Mouse (Mus musculus): ENCODE results near the gene Gm9944. TPM values are rescaled to one million over a fixed set of nuclear protein-coding genes. Genes with fewer than 3 reads are reported as not detected.

Gene Gm9944
- total RNA-seq (2021): not detected
- long read RNA-seq, experiment 1: 0 reads
- long read RNA-seq, experiment 2: 0 reads

GRCm38 (mm10) chr4:144453217-144453616 lies at the start of gene Gm9944:
TSS of gene Gm9944 (minus strand) at chr4:144453317.
- DNase-seq (ENCODE audit: low spot score in 2 of 2): no peak

- DNase-seq (ENCODE audit: low spot score in 2 of 2): no peak
These were observed 40.2 kb upstream of the Gm9944 start for GRCm38 (mm10) chr4:144493331-144493730.

DNA sequence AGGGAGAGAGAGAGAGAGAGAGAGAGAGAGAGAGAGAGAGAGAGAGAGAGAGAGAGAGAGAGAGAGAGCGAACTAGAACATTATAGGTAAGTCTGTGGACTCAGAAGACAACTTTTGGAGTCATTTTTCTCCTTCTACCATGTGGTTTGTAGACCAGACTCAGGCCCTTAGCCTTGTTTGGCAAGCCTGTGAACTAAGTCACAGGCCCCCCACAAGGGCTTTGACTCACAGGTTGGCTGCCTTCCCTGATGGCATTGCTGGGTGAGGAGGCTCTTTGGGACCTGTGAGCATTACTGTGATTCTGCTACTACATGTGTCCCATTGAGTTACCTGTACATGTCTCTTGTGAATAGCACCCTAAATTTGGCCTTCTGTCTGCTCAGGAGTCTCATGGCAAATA lies 15.0 kb upstream of the Gm9944 start:
- no peak for DNase-seq (ENCODE audit: low spot score in 2 of 2)

- DNase-seq (ENCODE audit: low spot score in 2 of 2): no peak
These were observed 12.1 kb upstream of the Gm9944 start for GRCm38 (mm10) chr4:144465206-144465605.

- no peak for DNase-seq (ENCODE audit: low spot score in 2 of 2)
These were observed 10.5 kb upstream of the Gm9944 start, which contains the start of gene Aadacl3 for GRCm38 (mm10) chr4:144463656-144464055. TSS of gene Aadacl3 (minus strand) at chr4:144463756.

GRCm38 (mm10) chr4:144448546-144448945 lies 4.6 kb downstream of the Gm9944 start:
- no peak for DNase-seq (ENCODE audit: low spot score in 2 of 2)

GRCm38 (mm10) chr4:144441582-144441981 lies 11.5 kb downstream of the Gm9944 start:
- DNase-seq (ENCODE audit: low spot score in 2 of 2): no peak

DNA sequence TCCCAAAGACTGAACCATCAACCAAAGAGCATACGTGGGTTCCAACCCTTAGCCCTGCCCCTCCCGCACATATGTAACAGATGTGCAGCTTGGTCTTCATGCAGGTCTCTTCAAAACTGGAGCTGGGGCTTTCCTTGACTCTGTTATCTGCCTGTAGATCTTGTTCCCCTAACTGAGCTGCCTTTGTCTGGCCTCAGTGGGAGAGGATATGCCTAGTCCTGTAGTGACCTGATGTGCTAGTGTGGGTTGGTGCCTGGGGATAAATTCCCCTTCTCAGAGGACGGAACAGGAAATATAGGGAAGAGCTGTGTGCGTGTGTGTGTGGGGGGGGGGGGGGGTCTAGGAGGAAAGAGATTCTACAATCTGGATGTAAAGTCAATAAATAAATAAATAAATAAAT lies 12.0 kb downstream of the Gm9944 start:
- DNase-seq (ENCODE audit: low spot score in 2 of 2): no peak

GRCm38 (mm10) chr4:144438672-144439071 lies 14.4 kb downstream of the Gm9944 start, which contains the start of gene 1700012P22Rik:
TSS of gene 1700012P22Rik (minus strand) at chr4:144438772.
- DNase-seq (ENCODE audit: low spot score in 2 of 2): no peak

DNA sequence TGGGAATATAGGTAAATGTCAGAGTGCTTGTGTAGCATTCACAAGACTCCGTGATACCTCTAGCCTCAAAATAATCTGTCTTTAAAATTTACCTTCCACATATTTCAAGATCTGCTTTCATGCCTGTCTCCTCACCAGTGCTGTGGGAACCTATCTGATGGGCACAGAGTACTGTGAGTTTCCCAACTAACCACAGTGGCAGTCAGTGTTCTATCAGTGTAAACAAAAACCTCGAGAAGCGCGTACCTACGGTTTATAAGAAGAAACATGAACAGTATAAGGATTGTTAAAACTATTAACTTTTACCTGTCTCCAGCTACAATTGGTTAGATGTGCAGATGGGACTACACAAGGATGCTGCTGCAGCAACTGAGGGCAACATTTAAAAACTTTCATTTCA lies 19.9 kb downstream of the Gm9944 start:
- DNase-seq (ENCODE audit: low spot score in 2 of 2): no peak

- no peak for DNase-seq (ENCODE audit: low spot score in 2 of 2)
These were observed 22.4 kb downstream of the Gm9944 start for GRCm38 (mm10) chr4:144430723-144431122.

DNA sequence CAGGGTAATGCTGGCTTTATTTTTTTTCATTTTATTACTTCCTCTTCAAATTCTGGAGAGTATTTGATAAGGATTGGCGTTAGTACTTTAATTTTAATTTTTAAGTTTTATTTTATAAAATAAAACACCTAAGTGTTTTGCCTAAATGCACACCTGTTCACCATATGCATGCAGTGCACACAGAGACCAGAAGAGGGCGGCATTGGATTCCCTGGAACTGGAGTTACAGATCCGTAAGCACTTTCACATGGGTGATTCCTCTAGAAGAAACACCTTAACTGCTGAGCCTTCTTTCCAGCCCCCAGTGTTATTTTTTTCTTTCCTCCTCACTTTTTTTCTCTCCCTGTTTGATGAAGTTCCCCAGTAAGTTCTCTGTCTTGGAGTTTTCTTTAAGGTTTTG lies 24.2 kb downstream of the Gm9944 start:
- DNase-seq (ENCODE audit: low spot score in 2 of 2): no peak

GRCm38 (mm10) chr4:144424590-144424989 lies 28.5 kb downstream of the Gm9944 start:
- DNase-seq (ENCODE audit: low spot score in 2 of 2): no peak

DNA sequence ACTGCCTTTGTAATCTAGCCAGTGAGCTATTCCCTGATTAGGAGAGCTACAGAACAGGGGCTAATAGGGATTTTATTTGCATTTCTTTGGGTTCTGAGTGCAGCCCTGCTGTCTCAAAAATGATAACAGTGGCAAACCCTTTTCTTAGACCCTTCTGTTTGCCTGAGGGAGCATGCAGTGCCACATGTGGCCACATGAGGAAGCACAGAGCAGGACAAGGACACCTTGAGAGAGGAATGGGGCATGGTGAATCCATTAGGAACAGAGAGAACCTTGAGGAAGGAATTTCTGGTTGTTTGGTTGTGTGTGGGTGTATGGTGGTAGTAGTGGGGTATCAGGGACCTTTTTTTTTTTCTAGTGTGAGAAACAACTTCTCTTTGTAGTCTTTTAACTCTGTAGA lies 32.5 kb downstream of the Gm9944 start:
- DNase-seq (ENCODE audit: low spot score in 2 of 2): no peak

DNA sequence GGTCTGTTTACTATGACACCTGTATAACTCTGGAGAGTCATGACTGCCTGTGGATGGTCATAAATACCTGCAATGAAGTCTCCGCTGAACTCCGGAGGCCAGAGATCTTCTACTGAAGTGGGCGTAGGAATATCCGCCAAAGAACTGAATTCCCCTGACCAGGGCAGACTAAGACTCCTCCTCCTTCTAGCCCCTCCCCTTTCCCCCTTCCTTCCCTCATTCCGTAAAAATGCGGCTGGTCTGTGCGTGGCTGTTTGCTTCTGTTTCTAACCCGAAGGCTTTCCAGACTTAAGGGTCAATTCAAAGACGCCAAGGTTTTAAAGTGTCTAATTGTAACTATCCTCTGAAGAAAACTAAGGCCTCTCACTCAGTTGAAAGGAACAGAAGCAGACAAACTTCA lies 44.8 kb downstream of the Gm9944 start, which contains the start of gene Pramef12:
TSS of gene Pramef12 (minus strand) at position 175 of the 400 bp plus-strand sequence.
- DNase-seq (ENCODE audit: low spot score in 2 of 2): no peak

GRCm38 (mm10) chr4:144406261-144406660 lies 46.9 kb downstream of the Gm9944 start:
- DNase-seq (ENCODE audit: low spot score in 2 of 2): no peak

DNA sequence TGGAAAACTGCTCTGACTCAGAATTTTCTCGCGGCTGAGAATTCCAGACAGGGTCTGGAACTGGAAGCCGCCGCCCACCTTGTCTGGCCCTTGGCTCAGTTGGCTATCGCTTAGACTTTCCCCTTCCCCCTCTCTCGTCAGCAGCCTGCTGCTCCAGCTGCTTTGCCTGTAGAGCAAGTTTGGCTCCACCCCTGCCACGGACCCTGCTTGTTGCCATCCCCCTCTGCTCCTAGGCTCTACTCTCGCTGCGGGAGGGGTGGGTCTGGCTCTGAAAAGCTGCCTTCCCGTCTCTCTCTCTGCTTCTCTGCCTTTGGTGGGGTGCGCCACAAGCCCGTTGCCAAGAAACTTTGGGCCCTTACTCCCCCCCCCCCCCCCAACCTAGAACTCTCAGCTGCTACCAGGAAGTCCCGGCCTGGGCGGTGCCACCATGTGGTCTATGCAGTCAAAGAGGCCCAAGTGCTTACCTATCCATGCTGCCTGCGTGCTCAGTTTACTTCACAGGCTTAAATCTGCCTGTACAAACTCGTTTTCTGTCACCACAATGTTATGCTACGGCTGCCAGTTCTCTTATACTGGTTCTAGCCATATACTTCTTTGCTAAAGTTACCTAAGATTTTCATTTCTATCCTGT lies 48.5 kb downstream of the Gm9944 start:
- DNase-seq (ENCODE audit: low spot score in 2 of 2): no peak

Other genes starting within 250 kb of the Gm9944 start
- gene C87977, start 240.0 kb downstream of the Gm9944 start, total RNA-seq (2021): not detected
- gene Pramel5, start 172.8 kb downstream of the Gm9944 start, total RNA-seq (2021): not detected
- not detected for gene Gm13128, start 123.1 kb downstream of the Gm9944 start, total RNA-seq (2021)
- not detected for gene Gm13119, start 95.4 kb downstream of the Gm9944 start, total RNA-seq (2021)
- not detected for gene Pramef20, start 75.4 kb downstream of the Gm9944 start, total RNA-seq (2021)
- gene Pramef12, start 44.9 kb downstream of the Gm9944 start, total RNA-seq (2021): under 1 TPM in 1 of 2 experiments, not detected in 1; 0.34 TPM
- not detected for gene 1700012P22Rik, start 14.5 kb downstream of the Gm9944 start, total RNA-seq (2021)
- gene Aadacl3, start 10.4 kb upstream of the Gm9944 start, total RNA-seq (2021): not detected
- gene 9430007A20Rik, start 66.5 kb upstream of the Gm9944 start, total RNA-seq (2021): not detected
- not detected for gene Gm13124, start 111.8 kb upstream of the Gm9944 start, total RNA-seq (2021)
- not detected for gene Aadacl4, start 160.4 kb upstream of the Gm9944 start, total RNA-seq (2021)
- gene Gm436, start 233.1 kb upstream of the Gm9944 start, total RNA-seq (2021): not detected